Mouse (Mus musculus) frontal cortex, postnatal 25 days (tissue): ENCODE data around the gene Dgke.
"Not testable (repeated sequence)": the region's sequence is repeated elsewhere in the genome, so short reads cannot be mapped to it uniquely, and the experiment has no call there.

Experiments used
- DNase-seq, 2 experiments: peaks; one replicate each; pipeline ENCODE4 v3.0.0; 2022; ENCODE audit warnings: low spot score in 2 of 2

The Dgke gene

GRCm38 (mm10) chr11:89066750-89067149, at the start of gene Dgke:
Gene Dgke, minus strand, starts transcription at chr11:89066850.
- DNase-seq, result no peak

GRCm38 (mm10) chr11:89107180-89107807, 40.6 kb upstream of the Dgke start:
- DNase-seq, result no peak

GRCm38 (mm10) chr11:89105823-89106222, 39.2 kb upstream of the Dgke start:
- no peak for DNase-seq

GRCm38 (mm10) chr11:89105211-89105610, 38.6 kb upstream of the Dgke start:
- DNase-seq, result no peak

- DNase-seq, result no peak
Observed at GRCm38 (mm10) chr11:89103166-89103565, 36.5 kb upstream of the Dgke start.

- DNase-seq, result peak; percentile 32 to 49
Observed at GRCm38 (mm10) chr11:89100826-89101321, 34.2 kb upstream of the Dgke start.

GRCm38 (mm10) chr11:89100403-89100802, 33.8 kb upstream of the Dgke start:
- peak; percentile 74 to 77 for DNase-seq

GRCm38 (mm10) chr11:89098930-89099329, 32.3 kb upstream of the Dgke start:
- no peak for DNase-seq

- no peak for DNase-seq
Observed at GRCm38 (mm10) chr11:89098083-89098835, 31.6 kb upstream of the Dgke start.

- not testable (repeated sequence) for DNase-seq
Observed at GRCm38 (mm10) chr11:89097292-89097691, 30.6 kb upstream of the Dgke start.

- DNase-seq, result no peak
Observed at GRCm38 (mm10) chr11:89095306-89095705, 28.7 kb upstream of the Dgke start.

- DNase-seq, result no peak
Observed at GRCm38 (mm10) chr11:89092714-89093113, 26.1 kb upstream of the Dgke start.

- DNase-seq, result not testable (repeated sequence)
Observed at GRCm38 (mm10) chr11:89090359-89090758, 23.7 kb upstream of the Dgke start.

GRCm38 (mm10) chr11:89088754-89089153, 22.1 kb upstream of the Dgke start:
- no peak for DNase-seq

- no peak for DNase-seq
Observed at GRCm38 (mm10) chr11:89086208-89086809, 19.7 kb upstream of the Dgke start.

- DNase-seq, result no peak
Observed at GRCm38 (mm10) chr11:89084601-89085000, 18.0 kb upstream of the Dgke start.

- not testable (repeated sequence) for DNase-seq
Observed at GRCm38 (mm10) chr11:89082691-89083090, 16.0 kb upstream of the Dgke start.

- not testable (repeated sequence) for DNase-seq
Observed at GRCm38 (mm10) chr11:89081906-89082305, 15.3 kb upstream of the Dgke start.

- DNase-seq, result no peak
Observed at GRCm38 (mm10) chr11:89078996-89079680, 12.5 kb upstream of the Dgke start.

- DNase-seq, result no peak
Observed at GRCm38 (mm10) chr11:89078305-89078704, 11.7 kb upstream of the Dgke start.

- DNase-seq, result no peak
Observed at GRCm38 (mm10) chr11:89077601-89078000, 11.0 kb upstream of the Dgke start.

- DNase-seq, result no peak
Observed at GRCm38 (mm10) chr11:89076370-89076821, 9.7 kb upstream of the Dgke start.
